Mouse (Mus musculus) frontal cortex, adult 2 months (tissue): Measurements from ENCODE around the gene Olfr1261. TPM values are rescaled to one million over a fixed set of nuclear protein-coding genes. Genes with fewer than 3 reads are reported as not detected.

Source experiments
- DNase-seq, 2 experiments: peaks; one replicate each; pipeline ENCODE4 v3.0.0; 2022; ENCODE audit warnings: low spot score in 1 of 2; ENCODE audit errors: extremely low spot score in 1 of 2
- polyA plus RNA-seq: library from polyadenylated mRNA; depleted of rRNA; stranded (reverse); fragments of >200 nt; gene quantifications from 2 replicates; pipeline ENCODE4 v1.2.3, GENCODE M21; 2012; rRNA removed

Olfr1261 gene
- polyA plus RNA-seq: 0.11 TPM in 1 of 2 replicates, not detected in the other

- DNase-seq: no peak
Observed at GRCm38 (mm10) chr2:89990921-89991320, at the start of gene Olfr1261. Gene Olfr1261 (plus strand): TSS chr2:89991221.

- DNase-seq: no peak
Observed at GRCm38 (mm10) chr2:89948564-89948963, 42.5 kb upstream of the Olfr1261 start, which contains the start of gene Olfr1259. Gene Olfr1259 (minus strand): TSS chr2:89948664.

GRCm38 (mm10) chr2:89974184-89974583 is 16.8 kb upstream of the Olfr1261 start, which contains the start of gene Olfr1260:
Gene Olfr1260 (plus strand): TSS chr2:89974340.
- DNase-seq: peak in 1 of 2 experiments; percentile 43

GRCm38 (mm10) chr2:89977709-89978108 is 13.3 kb upstream of the Olfr1261 start:
- DNase-seq: no peak

- no peak for DNase-seq
Observed at GRCm38 (mm10) chr2:89999845-90000244, 8.8 kb downstream of the Olfr1261 start, which contains the start of gene Olfr1262. Gene Olfr1262 (plus strand): TSS chr2:90000145.

GRCm38 (mm10) chr2:90011831-90012230 is 20.8 kb downstream of the Olfr1261 start, which contains the start of gene Olfr1263:
Gene Olfr1263 (plus strand): TSS chr2:90012131.
- DNase-seq: no peak

- DNase-seq: no peak
Observed at GRCm38 (mm10) chr2:90025477-90025876, 34.5 kb downstream of the Olfr1261 start, which contains the start of gene Olfr1264. Gene Olfr1264 (minus strand): TSS chr2:90025577.

GRCm38 (mm10) chr2:90035037-90035436 is 44.0 kb downstream of the Olfr1261 start, which contains the start of gene Olfr1265:
Gene Olfr1265 (plus strand): TSS chr2:90035337.
- DNase-seq: no peak

Other genes with a start within 250 kb of the Olfr1261 start
- not detected in 2 replicates for gene Olfr1253, start 234.1 kb upstream of the Olfr1261 start, polyA plus RNA-seq
- gene Olfr1254, start 197.6 kb upstream of the Olfr1261 start, polyA plus RNA-seq: 0.25 TPM in 1 of 2 replicates, not detected in the other
- gene Olfr1255, start 179.2 kb upstream of the Olfr1261 start, polyA plus RNA-seq: not detected in 2 replicates
- not detected in 2 replicates for gene Olfr1256, start 149.7 kb upstream of the Olfr1261 start, polyA plus RNA-seq
- not detected in 2 replicates for gene Olfr48, start 143.0 kb upstream of the Olfr1261 start, polyA plus RNA-seq
- gene Olfr1257, start 112.8 kb upstream of the Olfr1261 start, polyA plus RNA-seq: not detected in 2 replicates
- not detected in 2 replicates for gene Olfr1258, start 63.9 kb upstream of the Olfr1261 start, polyA plus RNA-seq
- 0.06 TPM in 1 of 2 replicates, not detected in the other for gene Olfr1259, start 42.6 kb upstream of the Olfr1261 start, polyA plus RNA-seq
- gene Olfr1260, start 16.9 kb upstream of the Olfr1261 start, polyA plus RNA-seq: not detected in 2 replicates
- gene Olfr1262, start 8.9 kb downstream of the Olfr1261 start, polyA plus RNA-seq: not detected in 2 replicates
- not detected in 2 replicates for gene Olfr1263, start 20.9 kb downstream of the Olfr1261 start, polyA plus RNA-seq
- gene Olfr1264, start 34.4 kb downstream of the Olfr1261 start, polyA plus RNA-seq: not detected in 2 replicates
- gene Olfr1265, start 44.1 kb downstream of the Olfr1261 start, polyA plus RNA-seq: not detected in 2 replicates
- gene Olfr140, start 72.4 kb downstream of the Olfr1261 start, polyA plus RNA-seq: not detected in 2 replicates
- not detected in 2 replicates for gene Olfr1269, start 130.2 kb downstream of the Olfr1261 start, polyA plus RNA-seq
- 0.71 and 1.3 TPM in 2 replicates for gene Olfr32, start 151.1 kb downstream of the Olfr1261 start, polyA plus RNA-seq
- 0.06 and 0.20 TPM in 2 replicates for gene Olfr1270, start 161.9 kb downstream of the Olfr1261 start, polyA plus RNA-seq
- not detected in 2 replicates for gene Olfr1506, start 233.3 kb downstream of the Olfr1261 start, polyA plus RNA-seq